Mouse (Mus musculus): Measurements from ENCODE around the gene Mbd4. TPM values are rescaled to one million over a fixed set of nuclear protein-coding genes. Genes with fewer than 3 reads are reported as not detected.
"Not testable (repeated sequence)": the region's sequence is repeated elsewhere in the genome, so short reads cannot be mapped to it uniquely, and the experiment has no call there.

The Mbd4 gene
- polyA plus RNA-seq, 1 experiment from 2014 or later: 8.9 TPM

GRCm38 (mm10) chr6:115833861-115834260, 19.3 kb downstream of the Mbd4 start:
- H3K9me3 ChIP-seq (replicated peaks; ENCODE audit: control insufficient read depth, low read length, poor library complexity, severe bottlenecking): no peaks in the 10 kb centered on the region
- no peaks in the 10 kb centered on the region for H3K27me3 ChIP-seq (ENCODE audit: control insufficient read depth, insufficient read depth, low read depth, low read length)
- H3K4me1 ChIP-seq (ENCODE audit: control insufficient read depth, insufficient read depth, low read length): peaks cover 3% of the 10 kb centered on the region; the same call in 1 of the 2 replicates
- no peak for ATAC-seq
- H3K36me3 ChIP-seq (ENCODE audit: control insufficient read depth, insufficient read depth, low read length): no peaks in the 10 kb centered on the region
- H3K27ac ChIP-seq (ENCODE audit: low read length): no peak overlapping the region
- H3K4me3 ChIP-seq (ENCODE audit: low read depth, low read length): no peak overlapping the region
- H3K9ac ChIP-seq (ENCODE audit: low read depth, low read length): no peak overlapping the region
- no peak overlapping the region for H3K4me2 ChIP-seq (ENCODE audit: low read length)

- no peak for ATAC-seq
- no peaks in the 10 kb centered on the region for H3K36me3 ChIP-seq (ENCODE audit: control insufficient read depth, insufficient read depth, low read length)
- H3K27me3 ChIP-seq (ENCODE audit: control insufficient read depth, insufficient read depth, low read depth, low read length): no peaks in the 10 kb centered on the region
- H3K4me2 ChIP-seq (ENCODE audit: low read length): no peak overlapping the region
- H3K4me3 ChIP-seq (ENCODE audit: low read depth, low read length): no peak overlapping the region
- H3K9me3 ChIP-seq (replicated peaks; ENCODE audit: control insufficient read depth, low read length, poor library complexity, severe bottlenecking): no peaks in the 10 kb centered on the region
- peaks cover under 1% of the 10 kb centered on the region; the same call in 1 of the 2 replicates for H3K4me1 ChIP-seq (ENCODE audit: control insufficient read depth, insufficient read depth, low read length)
- H3K9ac ChIP-seq (ENCODE audit: low read depth, low read length): no peak overlapping the region
- 91% methylated on average over 2 of the region's 2 CpGs for WGBS
- no peak overlapping the region for H3K27ac ChIP-seq (ENCODE audit: low read length)
Measured at GRCm38 (mm10) chr6:115832152-115832850, 20.9 kb downstream of the Mbd4 start.

DNA sequence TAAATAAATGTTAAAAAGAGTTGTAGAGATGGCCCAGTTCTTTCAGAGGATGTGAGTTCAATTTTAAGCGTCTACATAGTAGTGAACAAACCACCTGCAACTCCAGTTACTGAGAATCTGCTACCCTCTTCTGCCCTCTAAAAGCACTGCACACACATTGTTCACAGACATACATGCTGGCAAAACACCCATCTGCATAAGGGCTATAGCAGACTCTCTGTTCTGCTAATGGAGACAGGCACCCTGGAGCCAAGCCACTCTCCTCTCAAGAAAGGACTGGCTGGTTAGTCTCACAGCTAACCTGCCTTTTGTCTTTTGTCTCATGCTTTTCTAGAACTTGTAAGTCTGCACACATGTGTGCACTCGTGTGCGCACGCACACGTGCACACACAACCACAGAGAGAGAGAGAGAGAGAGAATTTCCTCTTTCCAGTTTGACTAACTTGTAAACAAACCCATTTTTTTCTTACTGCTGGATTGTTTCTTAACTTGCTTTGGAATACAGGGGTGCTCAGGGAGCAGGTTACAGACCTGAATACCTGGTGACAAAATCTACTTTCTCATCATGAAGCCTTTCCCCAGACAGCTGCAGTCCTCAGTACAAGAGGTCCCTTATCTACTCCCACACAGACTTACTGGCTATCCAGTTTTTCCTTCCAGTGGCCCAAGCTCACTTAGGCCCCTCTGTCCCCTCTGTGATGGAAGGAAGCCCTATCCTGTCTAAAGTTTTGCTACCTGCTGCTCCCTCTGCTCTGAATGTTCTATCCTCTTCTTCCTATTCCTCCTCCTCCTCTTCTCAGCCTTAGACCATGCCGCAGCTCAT, 22.2 kb downstream of the Mbd4 start:
- ATAC-seq: no peak
- Histone ChIP-seq H3K27ac (ENCODE audit: low read length) (no peak overlapping the region), H3K4me2 (ENCODE audit: low read length) (no peak overlapping the region), H3K4me1 (ENCODE audit: control insufficient read depth, insufficient read depth, low read length) (no peaks in the 10 kb centered on the region), H3K9me3 (replicated peaks; ENCODE audit: control insufficient read depth, low read length, poor library complexity, severe bottlenecking) (no peaks in the 10 kb centered on the region), H3K36me3 (ENCODE audit: control insufficient read depth, insufficient read depth, low read length) (no peaks in the 10 kb centered on the region), H3K4me3 (ENCODE audit: low read depth, low read length) (no peak overlapping the region), H3K27me3 (ENCODE audit: control insufficient read depth, insufficient read depth, low read depth, low read length) (no peaks in the 10 kb centered on the region), H3K9ac (ENCODE audit: low read depth, low read length) (no peak overlapping the region)
- WGBS: 82% methylated on average over 6 of the region's 6 CpGs

- not testable (repeated sequence) for H3K4me3 ChIP-seq (ENCODE audit: low read depth, low read length); H3K4me1 ChIP-seq (ENCODE audit: control insufficient read depth, insufficient read depth, low read length); H3K27ac ChIP-seq (ENCODE audit: low read length); H3K9ac ChIP-seq (ENCODE audit: low read depth, low read length); H3K36me3 ChIP-seq (ENCODE audit: control insufficient read depth, insufficient read depth, low read length); H3K27me3 ChIP-seq (ENCODE audit: control insufficient read depth, insufficient read depth, low read depth, low read length); H3K9me3 ChIP-seq (replicated peaks; ENCODE audit: control insufficient read depth, low read length, poor library complexity, severe bottlenecking)
- WGBS: 2% methylated on average over 5 of the region's 11 CpGs
- peak; percentile 78; the same call in 1 of the 2 replicates for ATAC-seq
- H3K4me2 ChIP-seq (ENCODE audit: low read length): peak overlapping the region; percentile 24; the same call in 1 of the 2 replicates
Measured at GRCm38 (mm10) chr6:115823850-115824464, 29.2 kb downstream of the Mbd4 start.

DNA sequence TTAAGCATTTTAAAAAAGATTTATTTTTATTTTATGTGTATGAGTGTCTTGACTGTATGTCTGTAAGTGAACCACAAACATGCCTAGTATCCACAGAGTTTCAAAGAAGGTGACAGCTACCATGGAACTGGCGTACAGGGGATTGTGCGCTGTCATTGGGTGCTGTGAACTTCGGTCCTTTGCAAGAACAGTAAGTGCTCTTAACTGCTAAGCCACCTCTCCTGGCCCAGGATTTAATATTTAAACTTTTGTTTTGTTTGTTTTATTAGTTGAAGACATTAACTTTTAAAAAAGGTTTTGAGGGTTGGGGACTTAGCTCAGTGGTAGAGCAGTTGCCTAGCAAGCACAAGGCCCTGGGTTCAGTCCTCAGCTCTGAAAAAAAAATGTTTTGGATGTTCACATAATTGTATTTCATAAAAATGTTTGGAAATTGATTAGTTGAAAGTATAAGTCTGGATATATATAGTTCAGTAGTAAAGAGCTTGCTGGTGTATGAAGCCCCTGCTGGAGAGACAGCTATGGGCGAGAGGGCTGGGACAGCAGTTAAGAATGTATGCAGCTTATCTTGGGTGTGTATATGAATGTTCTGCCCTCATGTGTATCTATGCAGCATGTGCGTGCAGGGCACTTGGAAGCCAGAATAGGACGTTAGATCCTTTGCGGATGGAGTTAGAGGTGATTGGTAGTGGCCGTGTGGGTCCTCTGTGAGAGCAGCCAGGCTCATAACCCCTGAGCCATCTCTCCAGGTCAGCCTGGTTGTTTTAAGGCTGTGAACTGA, 31.8 kb downstream of the Mbd4 start:
- Histone ChIP-seq H3K36me3 (ENCODE audit: control insufficient read depth, insufficient read depth, low read length) (no peaks in the 10 kb centered on the region), H3K4me1 (ENCODE audit: control insufficient read depth, insufficient read depth, low read length) (no peaks in the 10 kb centered on the region), H3K9me3 (replicated peaks; ENCODE audit: control insufficient read depth, low read length, poor library complexity, severe bottlenecking) (no peaks in the 10 kb centered on the region), H3K4me3 (ENCODE audit: low read depth, low read length) (no peak overlapping the region), H3K9ac (ENCODE audit: low read depth, low read length) (no peak overlapping the region), H3K27ac (ENCODE audit: low read length) (no peak overlapping the region), H3K4me2 (ENCODE audit: low read length) (no peak overlapping the region), H3K27me3 (ENCODE audit: control insufficient read depth, insufficient read depth, low read depth, low read length) (no peaks in the 10 kb centered on the region)
- 88% methylated on average over 8 of the region's 8 CpGs for WGBS
- no peak for ATAC-seq

GRCm38 (mm10) chr6:115818129-115818528, 35.0 kb downstream of the Mbd4 start:
- Histone ChIP-seq H3K4me3 (ENCODE audit: low read depth, low read length) (no peak overlapping the region), H3K9me3 (replicated peaks; ENCODE audit: control insufficient read depth, low read length, poor library complexity, severe bottlenecking) (no peaks in the 10 kb centered on the region), H3K27me3 (ENCODE audit: control insufficient read depth, insufficient read depth, low read depth, low read length) (no peaks in the 10 kb centered on the region), H3K9ac (ENCODE audit: low read depth, low read length) (no peak overlapping the region), H3K4me1 (ENCODE audit: control insufficient read depth, insufficient read depth, low read length) (no peaks in the 10 kb centered on the region), H3K27ac (ENCODE audit: low read length) (no peak overlapping the region), H3K36me3 (ENCODE audit: control insufficient read depth, insufficient read depth, low read length) (no peaks in the 10 kb centered on the region), H3K4me2 (ENCODE audit: low read length) (no peak overlapping the region)
- ATAC-seq: no peak
- 86% methylated on average over 2 of the region's 2 CpGs for WGBS

GRCm38 (mm10) chr6:115815041-115815440, 38.1 kb downstream of the Mbd4 start:
- no peak overlapping the region for H3K4me2 ChIP-seq (ENCODE audit: low read length)
- WGBS: 80% methylated on average over 4 of the region's 4 CpGs

DNA sequence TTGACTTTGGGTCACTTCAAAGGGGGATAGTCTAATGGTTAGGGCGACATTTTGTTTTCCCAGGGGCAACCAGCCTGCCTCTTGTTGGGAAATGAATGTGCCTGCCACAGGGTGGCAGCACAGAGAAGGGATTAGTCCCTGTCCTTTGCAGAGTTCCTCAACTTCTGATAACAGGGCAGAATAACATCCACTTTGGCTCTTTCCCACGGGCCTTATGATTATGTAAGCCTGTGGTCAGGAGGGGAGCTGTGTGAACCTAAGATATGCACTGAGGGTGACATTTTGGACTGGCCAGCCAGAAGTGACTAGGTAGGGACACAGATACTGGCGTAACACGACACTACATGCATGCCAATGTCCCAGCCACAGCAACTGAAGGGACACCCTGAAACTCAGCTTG, 39.1 kb downstream of the Mbd4 start:
- Histone ChIP-seq H3K9ac (ENCODE audit: low read depth, low read length) (no peak overlapping the region), H3K27me3 (ENCODE audit: control insufficient read depth, insufficient read depth, low read depth, low read length) (no peaks in the 10 kb centered on the region), H3K36me3 (ENCODE audit: control insufficient read depth, insufficient read depth, low read length) (no peaks in the 10 kb centered on the region), H3K27ac (ENCODE audit: low read length) (no peak overlapping the region), H3K4me1 (ENCODE audit: control insufficient read depth, insufficient read depth, low read length) (no peaks in the 10 kb centered on the region), H3K9me3 (replicated peaks; ENCODE audit: control insufficient read depth, low read length, poor library complexity, severe bottlenecking) (no peaks in the 10 kb centered on the region), H3K4me3 (ENCODE audit: low read depth, low read length) (no peak overlapping the region), H3K4me2 (ENCODE audit: low read length) (no peak overlapping the region)
- 38% methylated on average over 4 of the region's 4 CpGs for WGBS
- ATAC-seq: no peak

More at GRCm38 (mm10) chr6:115815041-115815440, 38.1 kb downstream of the Mbd4 start:
- no peaks in the 10 kb centered on the region for H3K27me3 ChIP-seq (ENCODE audit: control insufficient read depth, insufficient read depth, low read depth, low read length)
- no peak overlapping the region for H3K4me3 ChIP-seq (ENCODE audit: low read depth, low read length)
- no peak for ATAC-seq
- H3K9me3 ChIP-seq (replicated peaks; ENCODE audit: control insufficient read depth, low read length, poor library complexity, severe bottlenecking): no peaks in the 10 kb centered on the region
- H3K36me3 ChIP-seq (ENCODE audit: control insufficient read depth, insufficient read depth, low read length): no peaks in the 10 kb centered on the region
- no peaks in the 10 kb centered on the region for H3K4me1 ChIP-seq (ENCODE audit: control insufficient read depth, insufficient read depth, low read length)
- no peak overlapping the region for H3K9ac ChIP-seq (ENCODE audit: low read depth, low read length)
- H3K27ac ChIP-seq (ENCODE audit: low read length): no peak overlapping the region
